Mouse (Mus musculus) urinary bladder, postnatal 25 days (tissue): ENCODE measurements at regions not wholly inside any gene's neighbourhood (a gene's known extent, or its start where the extent isn't known, plus 50 kb on each side); places are given as distances from the start of the nearest gene placed in this dataset.

ENCODE experiments used
- DNase-seq: peaks from one replicate; pipeline ENCODE4 v3.0.0; 2022; ENCODE audit warnings: low spot score

DNA sequence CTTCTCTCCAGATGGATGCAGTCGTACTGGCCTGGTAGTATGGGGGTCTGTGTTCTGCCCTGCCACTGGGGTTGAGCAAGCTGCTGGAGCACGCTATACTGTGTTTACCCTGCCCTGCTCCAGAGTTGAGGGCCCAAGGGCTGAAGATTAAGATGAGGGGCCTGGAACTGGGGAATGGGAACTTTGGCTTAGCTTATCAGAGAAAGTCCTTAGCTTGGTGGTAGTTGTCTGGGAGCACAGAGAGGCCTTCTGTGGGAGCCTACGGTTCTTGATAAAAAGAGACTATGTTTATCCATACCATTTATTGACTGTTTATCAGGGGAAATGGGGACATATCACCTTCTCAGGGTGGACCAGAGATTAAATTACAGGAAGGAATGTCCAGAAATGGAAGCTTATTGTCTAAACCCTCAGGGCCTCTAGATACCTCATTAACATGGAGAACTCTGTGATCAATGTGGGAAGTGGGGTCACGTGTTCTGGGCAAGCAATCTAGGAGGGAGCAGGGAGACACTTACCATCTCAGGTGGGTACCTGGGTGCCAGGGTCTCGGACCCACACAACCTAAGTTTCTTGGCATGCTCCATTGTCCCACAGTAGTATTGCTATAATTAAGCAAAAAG is 58.7 kb downstream of the Mycn start:
- no peak for DNase-seq

DNA sequence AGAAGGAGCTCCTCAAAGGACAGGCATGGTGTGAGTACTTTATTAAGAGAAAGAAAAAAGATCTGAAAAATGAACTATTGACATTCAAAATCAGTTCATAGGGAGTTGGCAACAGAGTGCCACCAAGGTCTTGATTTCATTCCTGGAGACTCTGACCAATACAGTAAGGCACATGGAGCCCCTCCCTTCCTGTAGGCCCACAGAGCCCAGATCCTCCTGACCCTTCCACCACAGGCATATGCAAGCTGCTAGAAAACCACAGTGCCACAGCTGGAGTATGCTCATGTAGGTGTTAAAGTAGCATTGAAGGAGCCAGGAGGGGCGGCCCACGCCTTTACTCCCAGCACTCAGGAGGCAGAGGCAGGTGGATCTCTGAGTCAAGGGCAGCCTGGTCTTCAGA is 63.7 kb downstream of the Mycn start:
- no peak for DNase-seq

DNA sequence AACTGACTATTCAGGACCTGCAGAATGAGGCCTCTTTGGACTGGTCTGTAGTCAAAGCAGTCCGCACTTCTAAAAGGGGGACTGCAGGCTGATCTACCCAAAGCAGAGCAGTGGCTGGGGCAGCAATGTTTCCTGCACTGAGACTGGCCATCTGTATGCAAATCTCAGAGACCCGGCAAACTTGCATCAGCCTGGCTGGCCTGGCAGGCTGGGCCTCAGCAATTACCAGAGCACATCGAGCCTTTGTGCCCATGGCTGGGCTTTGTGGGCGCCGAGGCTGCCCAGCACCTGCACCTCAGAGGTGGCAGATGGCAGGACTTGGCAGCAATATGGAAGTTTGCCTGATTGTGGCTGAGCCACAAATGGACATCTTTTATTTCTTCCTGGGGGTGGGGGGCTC is 64.2 kb downstream of the Mycn start:
- no peak for DNase-seq

DNA sequence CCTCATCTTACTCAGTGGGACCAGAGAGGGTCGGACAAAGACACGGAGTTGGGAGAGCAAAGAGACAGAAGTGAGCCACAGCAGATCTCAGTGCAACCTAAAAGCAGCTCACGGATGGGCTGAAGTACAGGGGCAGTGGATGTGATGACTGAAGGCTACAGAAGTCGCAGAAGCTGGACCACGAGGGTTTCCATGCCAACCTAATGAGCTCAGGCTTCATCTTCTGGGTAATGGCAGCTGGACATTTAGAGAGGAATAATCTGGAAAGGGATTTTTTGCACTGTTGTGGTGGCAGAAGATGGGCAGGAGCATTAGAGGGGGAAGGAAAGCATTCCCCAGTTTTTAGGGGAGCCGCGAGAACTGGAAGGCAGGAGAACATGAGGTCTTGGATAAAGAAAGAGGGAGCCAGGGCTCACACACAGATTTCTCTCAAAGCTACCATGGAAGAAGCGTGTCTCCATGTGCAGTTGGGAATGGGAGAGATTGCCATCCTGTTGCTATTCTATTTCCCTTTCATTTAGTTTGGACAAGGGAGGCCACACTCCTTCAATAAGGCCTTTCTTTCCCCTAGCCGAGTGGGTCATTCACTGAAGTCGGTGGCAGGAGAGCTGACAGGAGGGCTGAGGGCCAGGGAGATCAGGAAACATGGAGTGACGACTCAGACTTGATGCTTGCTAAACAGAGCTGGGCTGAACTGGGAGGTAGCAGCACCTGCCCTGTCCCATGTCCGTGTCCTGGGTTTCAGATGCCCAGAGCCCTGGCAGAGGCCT is 65.6 kb downstream of the Mycn start:
- DNase-seq, result no peak

DNA sequence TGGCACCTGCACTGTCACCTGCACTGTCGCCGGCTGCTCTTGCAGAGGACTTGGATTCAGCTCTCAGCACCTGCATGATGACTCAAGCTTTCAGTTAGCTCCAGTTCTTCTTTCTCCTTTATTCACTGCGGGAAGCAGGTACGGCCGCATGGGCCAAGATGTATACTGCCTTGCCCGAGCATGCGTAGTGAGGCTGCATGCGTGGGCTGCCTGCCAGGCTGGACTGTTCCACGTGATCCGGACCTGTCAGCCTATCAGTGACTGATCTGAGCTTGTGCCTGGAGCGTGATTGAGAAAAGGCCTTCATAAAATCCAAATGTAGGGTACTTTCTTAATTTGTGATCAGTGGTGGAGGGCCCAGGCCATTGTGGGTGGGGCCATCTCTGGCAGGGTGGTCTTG is 68.2 kb downstream of the Mycn start:
- no peak for DNase-seq

DNA sequence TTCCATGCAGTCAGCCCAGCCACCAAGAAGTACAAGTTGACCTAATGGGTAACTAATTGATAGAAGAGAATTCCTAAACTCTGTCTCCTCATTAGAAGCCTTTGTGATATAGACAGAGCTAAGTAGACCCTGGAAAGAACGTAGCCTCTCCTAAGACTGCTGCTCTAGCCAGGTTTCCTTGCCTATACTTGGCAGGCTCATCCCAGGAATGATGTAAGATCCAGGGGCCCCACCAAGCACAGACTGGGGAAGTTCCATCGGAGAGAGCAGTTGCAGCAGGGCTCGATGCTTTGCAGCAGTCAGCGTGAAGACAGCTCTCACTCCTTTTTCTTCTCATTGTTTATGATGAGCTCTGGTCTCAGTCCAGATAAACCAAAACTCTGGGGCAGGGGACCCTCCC is 68.7 kb downstream of the Mycn start:
- DNase-seq, result no peak

DNA sequence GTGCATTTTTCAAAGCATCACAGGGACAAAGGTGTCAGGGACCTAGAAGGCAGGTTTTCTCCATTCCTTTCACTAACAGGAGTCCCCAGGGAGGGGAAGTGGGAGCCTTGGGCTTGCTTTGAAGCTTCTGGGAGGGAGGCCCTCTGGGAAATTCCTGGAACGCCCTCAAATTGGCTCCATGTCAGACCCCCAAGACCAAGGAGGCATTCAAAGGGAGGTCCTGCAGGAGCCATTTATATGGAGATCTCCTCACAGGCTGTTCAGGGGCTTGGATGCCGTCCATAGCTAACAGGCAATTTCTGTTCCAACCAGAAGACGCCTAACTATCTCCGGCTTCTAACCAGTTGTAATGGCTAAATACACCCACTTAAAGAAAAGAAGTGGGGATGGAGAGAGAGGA is 70.4 kb downstream of the Mycn start:
- DNase-seq, result no peak

DNA sequence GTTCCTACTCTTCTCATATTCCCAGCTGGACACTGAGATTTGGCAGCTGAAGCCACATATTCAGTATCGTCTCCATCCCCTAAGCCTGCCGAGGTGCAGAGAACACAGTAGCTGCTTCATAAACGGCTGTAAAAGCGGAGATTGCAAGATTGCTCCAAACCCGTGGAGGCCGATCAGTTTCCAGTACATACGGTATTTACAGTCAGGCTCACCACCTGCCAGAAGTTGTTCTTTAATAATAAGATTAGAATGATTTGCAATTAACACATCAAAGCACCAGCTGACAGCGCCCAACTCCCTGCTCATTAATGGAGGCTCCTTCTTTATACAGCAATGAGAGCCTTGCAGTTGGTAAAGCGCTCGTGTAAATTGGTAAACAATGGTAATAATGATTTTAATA is 75.1 kb downstream of the Mycn start:
- no peak for DNase-seq

DNA sequence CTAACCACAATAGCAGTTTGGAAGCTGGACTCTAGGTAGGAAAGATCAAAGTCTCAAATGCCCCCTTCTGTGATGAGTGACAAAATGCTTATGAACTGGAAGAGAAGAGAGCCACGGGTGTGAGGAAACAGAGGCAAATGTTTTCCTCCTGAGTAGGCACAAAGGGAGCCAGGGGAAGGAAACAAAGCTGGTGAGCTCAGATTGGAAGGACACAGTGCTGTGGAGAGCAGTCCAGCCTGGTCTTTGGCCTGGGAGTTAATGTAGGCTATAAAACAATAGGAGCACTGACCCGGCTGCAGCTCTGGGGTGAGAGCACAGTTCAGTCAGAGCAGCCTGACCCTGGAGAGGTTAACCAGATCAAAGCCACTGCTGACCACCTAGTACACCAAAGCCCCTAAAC is 91.0 kb downstream of the Mycn start:
- DNase-seq, result no peak

DNA sequence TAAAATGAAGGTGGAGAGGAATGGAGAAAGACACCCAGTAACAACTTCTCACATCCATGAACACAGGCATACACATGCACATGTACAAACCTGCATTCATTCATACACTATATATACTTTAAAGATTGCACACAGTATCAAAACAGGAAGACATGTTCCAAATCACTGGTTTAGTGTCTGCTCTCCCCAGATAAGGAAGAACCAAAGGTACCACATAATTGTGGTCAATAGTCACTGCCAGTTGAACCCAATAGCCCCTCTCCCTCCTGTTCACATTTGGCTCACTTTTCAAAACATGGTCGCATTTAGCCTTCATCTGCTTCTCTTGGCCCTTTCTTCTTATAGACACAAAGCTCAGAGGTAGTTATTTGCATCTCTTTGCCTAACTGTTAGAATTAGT is 95.0 kb downstream of the Mycn start:
- DNase-seq, result no peak

DNA sequence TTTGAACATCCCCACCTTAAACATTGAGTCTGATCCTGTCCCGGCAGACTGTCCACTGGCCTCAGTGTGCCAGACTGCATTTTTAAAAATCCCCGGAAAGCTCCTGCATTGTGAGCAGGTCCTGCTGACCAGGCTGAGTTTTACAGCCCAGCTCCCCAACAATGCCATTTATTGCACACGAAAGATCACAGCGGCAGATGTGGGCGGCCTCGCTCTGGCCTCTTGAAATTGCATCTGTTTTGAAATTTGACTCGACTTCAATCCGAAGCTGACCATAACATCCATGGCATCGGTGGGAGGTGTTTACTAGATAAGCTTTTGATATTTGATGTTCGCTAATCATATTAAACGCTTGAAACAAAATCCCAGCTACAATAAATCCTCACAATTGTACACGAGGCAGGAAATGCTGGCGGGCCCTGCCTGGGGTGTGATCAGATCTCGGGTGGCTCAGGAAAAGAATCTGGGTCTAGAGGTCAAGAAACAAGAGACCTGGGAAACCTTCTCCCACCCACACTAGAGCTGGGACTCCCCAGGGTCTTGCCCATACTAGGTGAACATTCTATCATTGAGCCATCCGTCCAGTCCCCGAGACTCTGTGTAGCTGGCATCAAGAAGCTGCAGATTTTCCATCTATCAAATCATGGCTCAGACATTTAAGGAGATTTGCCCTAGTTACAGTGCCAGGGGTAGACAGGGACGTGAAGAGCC is 99.3 kb downstream of the Mycn start:
- DNase-seq, result no peak

DNA sequence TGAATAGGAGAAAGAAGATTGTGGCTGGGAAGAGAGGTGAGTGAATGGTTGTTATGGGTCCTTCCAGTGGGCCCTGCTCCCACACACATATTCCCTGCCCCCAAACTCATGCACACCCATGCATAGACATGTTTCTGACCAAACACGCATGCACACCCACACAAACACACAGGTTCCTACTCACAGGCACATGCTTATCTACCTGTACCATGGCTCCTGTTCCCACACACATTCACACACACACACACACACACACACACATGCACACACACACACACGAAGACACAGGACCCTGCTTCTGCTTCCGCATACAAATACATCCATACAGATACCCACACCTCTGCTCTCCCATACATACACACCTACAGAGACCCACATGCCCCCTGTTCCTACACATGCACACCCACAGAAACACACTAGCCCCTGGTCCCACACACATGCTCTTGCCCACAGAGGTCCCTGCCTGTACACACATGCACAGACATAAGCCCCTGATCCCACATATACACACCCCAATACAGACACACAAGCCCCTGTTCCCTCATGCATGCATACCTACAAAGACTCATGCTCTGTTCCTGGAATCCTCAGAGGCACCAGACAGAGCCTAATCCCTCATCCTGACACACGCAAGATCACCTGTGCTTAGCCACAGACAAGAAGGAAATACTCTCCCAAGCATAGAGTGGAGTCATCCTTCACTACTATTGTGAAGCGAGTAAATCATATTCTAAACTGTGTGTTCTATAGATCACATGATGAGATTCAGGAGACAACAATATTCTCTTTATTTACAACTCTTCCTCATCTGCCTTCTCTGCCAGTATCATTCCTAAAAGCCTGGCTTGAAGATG is 100.1 kb downstream of the Mycn start:
- no peak for DNase-seq

DNA sequence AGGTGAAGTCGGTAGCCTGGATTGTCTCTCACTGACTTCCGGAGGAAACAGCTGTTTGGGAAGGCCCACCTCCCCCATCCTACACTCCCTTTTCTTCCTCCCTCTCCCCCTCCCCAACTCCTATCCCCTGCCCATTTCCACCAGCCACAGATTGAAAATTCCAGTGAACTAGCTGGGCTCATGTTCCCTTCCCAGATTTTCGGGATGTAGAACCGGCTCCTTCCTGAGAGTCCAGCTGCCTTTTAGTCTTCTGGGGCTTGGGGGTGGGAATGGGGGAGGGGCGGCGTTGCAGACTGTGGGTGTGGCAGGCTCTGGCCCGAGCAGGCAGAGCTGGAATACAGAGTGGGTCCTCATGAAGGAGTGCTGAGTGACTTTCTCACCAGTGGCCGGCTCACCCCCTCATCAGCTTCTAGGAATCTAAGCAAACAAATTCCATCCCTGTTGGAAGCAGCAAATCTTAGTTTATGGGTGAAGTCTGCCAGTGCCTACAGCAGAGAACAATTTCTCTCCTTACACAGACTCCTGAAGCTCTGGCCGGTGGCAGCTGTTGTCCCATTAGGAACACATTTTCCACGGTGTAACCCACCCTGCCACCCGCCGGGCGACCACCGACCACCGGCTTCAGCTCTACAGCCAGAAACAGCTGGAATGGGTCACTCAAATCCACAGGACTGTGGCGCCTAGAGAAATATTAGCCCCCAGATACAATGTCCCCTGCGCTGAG is 100.9 kb downstream of the Mycn start:
- no peak for DNase-seq

DNA sequence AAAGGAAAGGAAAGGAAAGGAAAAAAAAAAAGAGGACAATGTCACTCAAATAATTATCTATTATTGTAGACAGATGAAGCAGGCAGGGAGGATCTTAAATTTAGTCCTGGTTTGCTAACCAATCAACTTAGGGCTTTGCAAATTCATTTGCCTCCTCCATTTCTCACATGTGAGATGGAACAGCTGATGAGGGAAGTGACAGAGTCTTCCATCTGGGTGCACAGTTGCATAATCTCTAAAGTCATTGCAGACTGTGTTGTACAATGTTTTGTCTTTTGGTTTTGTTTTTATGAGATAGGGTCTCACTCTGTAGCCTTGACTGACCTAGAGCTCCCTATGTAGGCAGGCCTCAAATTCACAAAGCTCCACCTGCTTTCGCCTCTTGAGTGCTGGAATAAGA is 103.9 kb downstream of the Mycn start:
- no peak for DNase-seq

DNA sequence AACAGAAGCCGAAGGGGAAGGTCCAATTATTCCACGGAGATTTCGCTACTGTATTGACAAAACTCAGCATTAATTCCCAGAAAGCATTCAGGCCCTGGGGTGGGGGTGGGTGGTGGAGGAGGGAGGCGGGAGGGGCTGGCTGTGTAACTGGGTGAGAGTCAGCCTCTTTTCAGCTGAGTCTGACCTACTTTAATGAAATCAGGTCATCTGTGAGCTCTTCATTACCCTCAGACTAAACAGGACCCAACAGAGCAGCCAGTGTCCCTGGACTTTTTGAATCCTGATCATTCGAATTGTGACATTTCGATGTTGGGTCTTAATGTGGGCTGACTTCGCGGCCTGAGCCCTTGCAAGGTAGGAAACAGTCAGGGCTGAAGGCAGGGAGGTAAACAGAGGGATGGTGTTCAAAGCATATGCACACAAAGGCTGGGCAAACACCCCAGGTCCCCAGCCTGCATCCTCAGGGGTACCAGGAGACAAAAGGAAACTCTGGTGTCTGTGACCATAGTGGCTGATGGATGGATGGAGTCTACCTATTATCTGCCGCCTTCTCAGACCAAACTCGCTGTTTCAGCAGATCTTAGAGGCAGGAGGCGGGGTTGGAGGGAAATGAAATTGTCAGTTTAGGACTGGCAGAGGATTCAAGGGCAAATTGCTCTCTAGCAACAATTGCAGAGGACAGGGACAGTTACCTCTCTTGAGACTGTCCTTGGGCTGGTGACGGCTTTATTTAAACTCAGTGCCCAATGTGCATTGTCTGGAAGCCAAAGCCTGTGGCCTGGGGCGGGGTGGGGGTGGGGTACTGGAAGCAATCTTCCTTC is 113.7 kb downstream of the Mycn start:
- no peak for DNase-seq

DNA sequence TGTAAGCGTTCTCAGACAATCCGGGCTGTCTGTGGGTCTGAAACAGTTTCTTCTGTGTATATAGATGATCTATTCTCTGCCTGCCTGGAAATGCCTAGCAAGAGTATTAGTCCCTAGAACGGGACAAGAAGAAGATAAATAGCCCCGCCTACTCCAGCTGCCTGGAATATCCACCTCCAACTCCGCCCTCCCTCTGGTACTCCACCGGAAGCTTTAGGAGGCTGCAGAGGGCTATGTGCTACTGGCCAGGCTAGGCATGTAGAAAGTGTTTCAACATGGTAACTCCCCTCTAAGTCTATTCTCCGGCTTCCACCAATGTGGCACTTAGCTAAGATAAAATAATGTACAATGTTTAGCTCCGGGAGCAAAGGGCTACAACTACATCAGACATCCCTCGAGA is 114.3 kb downstream of the Mycn start:
- DNase-seq, result no peak

DNA sequence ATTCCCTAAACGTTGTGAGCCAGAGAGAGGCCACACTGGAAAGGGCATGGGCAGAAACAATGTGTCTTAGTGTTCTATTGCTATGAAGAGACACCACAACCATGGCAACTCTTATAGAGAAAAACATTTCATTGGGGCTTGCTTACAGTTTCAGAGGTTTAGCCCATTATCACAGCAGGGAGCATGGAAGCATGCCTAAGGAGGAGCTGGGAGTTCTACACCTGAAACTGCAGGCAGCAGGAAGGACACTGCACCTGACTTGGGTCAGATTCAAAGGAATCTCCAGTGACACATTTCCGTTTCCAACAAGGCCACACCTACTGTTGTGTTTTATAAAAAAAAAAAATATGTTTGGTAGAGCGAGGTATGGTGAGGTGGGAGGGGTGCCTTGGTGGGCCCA is 115.3 kb downstream of the Mycn start:
- DNase-seq, result no peak

DNA sequence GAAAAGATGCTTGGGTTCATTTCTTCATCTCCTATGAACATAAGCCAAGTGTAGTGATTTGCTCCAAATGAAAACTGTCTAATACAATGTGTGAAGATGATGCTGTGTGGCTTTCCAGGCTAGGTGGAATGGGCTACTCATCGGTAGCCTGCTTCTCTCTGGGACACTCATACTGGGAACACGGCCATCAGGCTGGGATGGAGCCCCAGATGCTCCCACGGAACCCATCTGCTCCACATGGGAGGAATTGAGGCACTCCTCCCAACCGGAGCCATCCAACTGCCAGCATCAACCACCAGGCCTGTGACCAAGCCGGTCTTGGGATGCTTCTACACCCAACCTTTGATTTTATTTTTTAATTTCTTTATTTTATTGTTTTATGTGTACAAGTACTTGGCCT is 115.9 kb downstream of the Mycn start:
- DNase-seq, result no peak

DNA sequence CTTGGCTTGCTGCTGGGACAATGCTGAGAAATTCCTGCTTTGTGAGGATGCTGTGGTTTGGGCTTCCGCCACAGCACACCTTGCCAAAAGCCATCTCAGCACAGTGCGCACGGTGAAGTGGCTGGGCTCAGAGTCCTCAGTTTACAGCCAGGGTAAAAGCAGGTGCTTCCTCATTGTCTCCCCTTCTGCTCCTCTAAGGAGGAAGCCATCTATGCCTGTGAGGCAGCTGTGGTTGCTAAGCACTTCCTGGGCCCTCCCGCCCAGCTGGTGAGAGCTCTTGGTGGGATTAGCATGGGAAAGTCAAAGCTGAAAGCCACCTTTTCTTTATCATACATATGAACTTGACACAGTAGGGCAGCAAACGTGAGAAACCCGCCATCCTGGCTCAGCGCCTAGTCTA is 120.2 kb downstream of the Mycn start:
- DNase-seq, result no peak

DNA sequence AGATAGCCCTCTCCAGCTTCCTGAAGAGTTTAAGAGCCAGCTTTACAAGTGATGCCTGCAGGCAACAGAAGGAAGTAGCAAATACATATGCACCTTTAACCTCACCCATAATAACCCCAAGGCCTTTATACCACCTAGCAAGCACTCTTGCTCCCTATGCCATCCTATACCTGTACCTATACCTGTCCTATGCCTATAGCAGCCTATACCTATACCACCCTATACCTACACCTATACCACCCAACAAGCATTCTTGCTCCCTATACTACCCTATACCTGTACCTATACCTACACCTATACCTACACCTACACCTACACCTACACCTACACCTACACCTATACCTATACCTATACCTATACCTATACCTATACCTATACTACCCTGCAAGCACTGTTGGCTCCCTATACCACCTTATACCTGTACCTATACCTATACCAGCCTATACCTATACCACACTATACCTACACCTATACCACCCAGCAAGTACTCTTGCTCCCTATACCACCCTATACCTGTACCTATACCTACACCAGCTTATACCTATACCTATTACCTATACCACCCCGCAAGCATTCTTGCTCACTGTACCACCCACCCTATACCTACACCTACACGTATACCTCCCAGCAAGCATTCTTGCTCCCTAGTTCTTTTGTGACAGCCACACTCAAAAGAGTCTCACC is 120.9 kb downstream of the Mycn start:
- no peak for DNase-seq
